Mouse (Mus musculus): ENCODE data around the gene Fam19a5.

Fam19a5 gene

GRCm38 (mm10) chr15:87596731-87597130, 52.6 kb downstream of the Fam19a5 start:
- no peak for DNase-seq (ENCODE audit: low spot score in 2 of 2)

- no peak for DNase-seq (ENCODE audit: low spot score in 2 of 2)
Observed at GRCm38 (mm10) chr15:87597149-87597548, 53.0 kb downstream of the Fam19a5 start.

- no peak for DNase-seq (ENCODE audit: low spot score in 2 of 2)
Observed at GRCm38 (mm10) chr15:87597766-87598165, 53.7 kb downstream of the Fam19a5 start.

- no peak for DNase-seq (ENCODE audit: low spot score in 2 of 2)
Observed at GRCm38 (mm10) chr15:87598636-87599035, 54.5 kb downstream of the Fam19a5 start.

- DNase-seq (ENCODE audit: low spot score in 2 of 2) = no peak
Observed at GRCm38 (mm10) chr15:87603316-87603715, 59.2 kb downstream of the Fam19a5 start.

GRCm38 (mm10) chr15:87605504-87606280, 61.6 kb downstream of the Fam19a5 start:
- DNase-seq (ENCODE audit: low spot score in 2 of 2) = no peak

GRCm38 (mm10) chr15:87606702-87607101, 62.6 kb downstream of the Fam19a5 start:
- no peak for DNase-seq (ENCODE audit: low spot score in 2 of 2)

- no peak for DNase-seq (ENCODE audit: low spot score in 2 of 2)
Observed at GRCm38 (mm10) chr15:87609236-87609635, 65.1 kb downstream of the Fam19a5 start.

- DNase-seq (ENCODE audit: low spot score in 2 of 2) = peak in 1 of 2 experiments; percentile 20
Observed at GRCm38 (mm10) chr15:87623966-87624609, 80.0 kb downstream of the Fam19a5 start.

GRCm38 (mm10) chr15:87624610-87625091, 80.6 kb downstream of the Fam19a5 start:
- DNase-seq (ENCODE audit: low spot score in 2 of 2) = no peak

- DNase-seq (ENCODE audit: low spot score in 2 of 2) = peak in 1 of 2 experiments; percentile 3
Observed at GRCm38 (mm10) chr15:87625236-87626023, 81.3 kb downstream of the Fam19a5 start.

GRCm38 (mm10) chr15:87635272-87635671, 91.2 kb downstream of the Fam19a5 start:
- no peak for DNase-seq (ENCODE audit: low spot score in 2 of 2)

- DNase-seq (ENCODE audit: low spot score in 2 of 2) = no peak
Observed at GRCm38 (mm10) chr15:87636407-87636806, 92.3 kb downstream of the Fam19a5 start.

- DNase-seq (ENCODE audit: low spot score in 2 of 2) = no peak
Observed at GRCm38 (mm10) chr15:87637234-87637633, 93.1 kb downstream of the Fam19a5 start.

GRCm38 (mm10) chr15:87638270-87638669, 94.2 kb downstream of the Fam19a5 start:
- no peak for DNase-seq (ENCODE audit: low spot score in 2 of 2)

- no peak for DNase-seq (ENCODE audit: low spot score in 2 of 2)
Observed at GRCm38 (mm10) chr15:87646313-87647061, 102.4 kb downstream of the Fam19a5 start.

GRCm38 (mm10) chr15:87649651-87650050, 105.6 kb downstream of the Fam19a5 start:
- DNase-seq (ENCODE audit: low spot score in 2 of 2) = no peak

- DNase-seq (ENCODE audit: low spot score in 2 of 2) = no peak
Observed at GRCm38 (mm10) chr15:87654551-87654950, 110.5 kb downstream of the Fam19a5 start.

- DNase-seq (ENCODE audit: low spot score in 2 of 2) = no peak
Observed at GRCm38 (mm10) chr15:87656496-87657155, 112.5 kb downstream of the Fam19a5 start.

GRCm38 (mm10) chr15:87659729-87660128, 115.6 kb downstream of the Fam19a5 start:
- no peak for DNase-seq (ENCODE audit: low spot score in 2 of 2)

GRCm38 (mm10) chr15:87661954-87662353, 117.9 kb downstream of the Fam19a5 start:
- no peak for DNase-seq (ENCODE audit: low spot score in 2 of 2)

Data from thymus, postnatal 10 days (tissue).